Mouse (Mus musculus): ENCODE measurements around the gene Gm9736. TPM values are rescaled to one million over a fixed set of nuclear protein-coding genes. Genes with fewer than 3 reads are reported as not detected.
"Not testable (repeated sequence)": the region's sequence is repeated elsewhere in the genome, so short reads cannot be mapped to it uniquely, and the experiment has no call there.

Gene Gm9736
- polyA plus RNA-seq, 1 experiment, result not detected

- Histone ChIP-seq H3K79me2 (ENCODE audit: control insufficient read depth, insufficient read depth) (no peaks in the 10 kb centered on the region), H3ac (ENCODE audit: control insufficient read depth, insufficient read length) (no peak within 1 kb of the TSS), H3K27me3 (ENCODE audit: control insufficient read depth, insufficient read depth, insufficient read length) (no peaks in the 10 kb centered on the region), H3K4me2 (ENCODE audit: low read depth) (no peak within 1 kb of the TSS), H3K36me3 (ENCODE audit: control insufficient read depth, insufficient read depth) (no peaks in the 10 kb centered on the region), H3K4me3 (no peak within 1 kb of the TSS)
- TF ChIP-seq USF1 (IDR thresholded peaks at IDR 0.05; ENCODE audit: low read depth) (no peak), MAX (IDR thresholded peaks at IDR 0.05; ENCODE audit: low read depth) (no peak), SRF (IDR thresholded peaks at IDR 0.05; ENCODE audit: control insufficient read depth, insufficient read length, low read depth) (no peak), TCF12 (IDR thresholded peaks at IDR 0.05; ENCODE audit: insufficient read depth, poor library complexity, severe bottlenecking) (no peak), REST (IDR thresholded peaks at IDR 0.05; ENCODE audit: insufficient read depth, insufficient read length) (no peak), CEBPB (IDR thresholded peaks at IDR 0.05; ENCODE audit: insufficient read depth, poor library complexity, severe bottlenecking) (no peak), MYOG (IDR thresholded peaks at IDR 0.05; ENCODE audit: control insufficient read depth in 1 of 3, insufficient read depth in 1 of 3, insufficient read length in 2 of 3, low read depth in 2 of 3) (no peak), TCF3 (IDR thresholded peaks at IDR 0.05; ENCODE audit: insufficient read length, low read depth) (no peak), MYOD1 (IDR thresholded peaks at IDR 0.05; ENCODE audit: control insufficient read depth in 1 of 3, insufficient read length in 2 of 3, low read depth in 2 of 3) (no peak), E2F4 (IDR thresholded peaks at IDR 0.05; ENCODE audit: insufficient read depth) (no peak), POLR2AphosphoS2 (IDR thresholded peaks at IDR 0.05; ENCODE audit: insufficient read length, low read depth) (no peak), POLR2A (IDR thresholded peaks at IDR 0.05; ENCODE audit: insufficient read length, low read depth) (no peak)
Observed at GRCm38 (mm10) chr10:77715507-77715906, 35.6 kb downstream of the Gm9736 start, which contains the start of gene Gm10142. Gm10142 (plus strand) TSS chr10:77715807.

GRCm38 (mm10) chr10:77713734-77714133 is 37.4 kb downstream of the Gm9736 start:
- TF ChIP-seq SRF (IDR thresholded peaks at IDR 0.05; ENCODE audit: control insufficient read depth, insufficient read length, low read depth) (no peak), TCF3 (IDR thresholded peaks at IDR 0.05; ENCODE audit: insufficient read length, low read depth) (no peak), MAX (IDR thresholded peaks at IDR 0.05; ENCODE audit: low read depth) (no peak), MYOD1 (IDR thresholded peaks at IDR 0.05; ENCODE audit: control insufficient read depth in 1 of 3, insufficient read length in 2 of 3, low read depth in 2 of 3) (no peak), USF1 (IDR thresholded peaks at IDR 0.05; ENCODE audit: low read depth) (no peak), POLR2A (IDR thresholded peaks at IDR 0.05; ENCODE audit: insufficient read length, low read depth) (no peak), POLR2AphosphoS2 (IDR thresholded peaks at IDR 0.05; ENCODE audit: insufficient read length, low read depth) (no peak), CEBPB (IDR thresholded peaks at IDR 0.05; ENCODE audit: insufficient read depth, poor library complexity, severe bottlenecking) (no peak)
- Histone ChIP-seq H3ac (ENCODE audit: control insufficient read depth, insufficient read length) (no peak overlapping the region), H3K36me3 (ENCODE audit: control insufficient read depth, insufficient read depth) (no peaks in the 10 kb centered on the region), H3K4me2 (ENCODE audit: low read depth) (no peak overlapping the region), H3K79me2 (ENCODE audit: control insufficient read depth, insufficient read depth) (no peaks in the 10 kb centered on the region), H3K4me3 (no peak overlapping the region), H3K27me3 (ENCODE audit: control insufficient read depth, insufficient read depth, insufficient read length) (no peaks in the 10 kb centered on the region)

GRCm38 (mm10) chr10:77711157-77711556 is 40.0 kb downstream of the Gm9736 start, which contains the start of gene Gm10024:
Gm10024 (plus strand) TSS chr10:77711457.
- not testable (repeated sequence) for H3K36me3 ChIP-seq (ENCODE audit: control insufficient read depth, insufficient read depth)

GRCm38 (mm10) chr10:77709831-77710230 is 41.3 kb downstream of the Gm9736 start:
- Histone ChIP-seq H3K36me3 (ENCODE audit: control insufficient read depth, insufficient read depth) (no peaks in the 10 kb centered on the region), H3K4me3 (no peak overlapping the region), H3K79me2 (ENCODE audit: control insufficient read depth, insufficient read depth) (no peaks in the 10 kb centered on the region), H3K4me2 (ENCODE audit: low read depth) (no peak overlapping the region), H3K27me3 (ENCODE audit: control insufficient read depth, insufficient read depth, insufficient read length) (no peaks in the 10 kb centered on the region), H3ac (ENCODE audit: control insufficient read depth, insufficient read length) (no peak overlapping the region)
- TF ChIP-seq POLR2AphosphoS2 (IDR thresholded peaks at IDR 0.05; ENCODE audit: insufficient read length, low read depth) (no peak), TCF12 (IDR thresholded peaks at IDR 0.05; ENCODE audit: insufficient read depth, poor library complexity, severe bottlenecking) (no peak), E2F4 (IDR thresholded peaks at IDR 0.05; ENCODE audit: insufficient read depth) (no peak), CEBPB (IDR thresholded peaks at IDR 0.05; ENCODE audit: insufficient read depth, poor library complexity, severe bottlenecking) (no peak), REST (IDR thresholded peaks at IDR 0.05; ENCODE audit: insufficient read depth, insufficient read length) (no peak), TCF3 (IDR thresholded peaks at IDR 0.05; ENCODE audit: insufficient read length, low read depth) (no peak), MAX (IDR thresholded peaks at IDR 0.05; ENCODE audit: low read depth) (no peak), SRF (IDR thresholded peaks at IDR 0.05; ENCODE audit: control insufficient read depth, insufficient read length, low read depth) (no peak), POLR2A (IDR thresholded peaks at IDR 0.05; ENCODE audit: insufficient read length, low read depth) (no peak), USF1 (IDR thresholded peaks at IDR 0.05; ENCODE audit: low read depth) (no peak), MYOD1 (IDR thresholded peaks at IDR 0.05; ENCODE audit: control insufficient read depth in 1 of 3, insufficient read length in 2 of 3, low read depth in 2 of 3) (no peak)

More at GRCm38 (mm10) chr10:77711157-77711556, 40.0 kb downstream of the Gm9736 start, which contains the start of gene Gm10024:
- H3ac ChIP-seq (ENCODE audit: control insufficient read depth, insufficient read length); H3K4me2 ChIP-seq (ENCODE audit: low read depth); H3K4me3 ChIP-seq; H3K79me2 ChIP-seq (ENCODE audit: control insufficient read depth, insufficient read depth); H3K27me3 ChIP-seq (ENCODE audit: control insufficient read depth, insufficient read depth, insufficient read length): not testable (repeated sequence)

- H3K27me3 ChIP-seq (ENCODE audit: control insufficient read depth, insufficient read depth, insufficient read length), result no peaks in the 10 kb centered on the region
- H3K4me3 ChIP-seq, result no peak within 1 kb of the TSS
- no peak within 1 kb of the TSS for H3ac ChIP-seq (ENCODE audit: control insufficient read depth, insufficient read length)
- H3K4me2 ChIP-seq (ENCODE audit: low read depth), result no peak within 1 kb of the TSS
- no peak for TF ChIP-seq REST (IDR thresholded peaks at IDR 0.05; ENCODE audit: insufficient read depth, insufficient read length)
- TF ChIP-seq E2F4 (IDR thresholded peaks at IDR 0.05; ENCODE audit: insufficient read depth), result no peak
- TF ChIP-seq USF1 (IDR thresholded peaks at IDR 0.05; ENCODE audit: low read depth), result no peak
- TF ChIP-seq MYOG (IDR thresholded peaks at IDR 0.05; ENCODE audit: control insufficient read depth in 1 of 3, insufficient read depth in 1 of 3, insufficient read length in 2 of 3, low read depth in 2 of 3), result no peak
- H3K79me2 ChIP-seq (ENCODE audit: control insufficient read depth, insufficient read depth), result no peaks in the 10 kb centered on the region
- H3K36me3 ChIP-seq (ENCODE audit: control insufficient read depth, insufficient read depth), result no peaks in the 10 kb centered on the region
Observed at GRCm38 (mm10) chr10:77706326-77706725, 44.8 kb downstream of the Gm9736 start, which contains the start of gene Gm10272. Gm10272 (plus strand) TSS chr10:77706626.

Other genes with a start within 250 kb of the Gm9736 start
- gene Fam207a, start 235.6 kb downstream of the Gm9736 start, polyA plus RNA-seq (2012; fragmentation: generic; extraction: Trizol), result 34.4 TPM
- gene Itgb2, start 221.1 kb downstream of the Gm9736 start, polyA plus RNA-seq (2012; fragmentation: generic; extraction: Trizol), result 1.3 TPM
- gene Pttg1ip, start 169.6 kb downstream of the Gm9736 start, polyA plus RNA-seq (2012; fragmentation: generic; extraction: Trizol), result 237 TPM
- 127 TPM for gene Sumo3, start 145.3 kb downstream of the Gm9736 start, polyA plus RNA-seq (2012; fragmentation: generic; extraction: Trizol)
- 8.8 TPM for gene Gm49325, start 145.2 kb downstream of the Gm9736 start, polyA plus RNA-seq (2012; fragmentation: generic; extraction: Trizol)
- gene Ube2g2, start 129.1 kb downstream of the Gm9736 start, polyA plus RNA-seq (2012; fragmentation: generic; extraction: Trizol), result 181 TPM
- gene Tspear, start 64.8 kb downstream of the Gm9736 start, polyA plus RNA-seq (2012; fragmentation: generic; extraction: Trizol), result not detected
- not detected for gene Gm19402, start 60.6 kb downstream of the Gm9736 start, polyA plus RNA-seq (2012; fragmentation: generic; extraction: Trizol)
- not detected for gene Gm9508, start 54.1 kb downstream of the Gm9736 start, polyA plus RNA-seq (2012; fragmentation: generic; extraction: Trizol)
- gene Gm10272, start 44.7 kb downstream of the Gm9736 start, polyA plus RNA-seq (2012; fragmentation: generic; extraction: Trizol), result not detected
- gene Gm10024, start 39.9 kb downstream of the Gm9736 start, polyA plus RNA-seq (2012; fragmentation: generic; extraction: Trizol), result not detected
- not detected for gene Gm10142, start 35.5 kb downstream of the Gm9736 start, polyA plus RNA-seq (2012; fragmentation: generic; extraction: Trizol)
- not detected for gene Krtap12-1, start 30.8 kb downstream of the Gm9736 start, polyA plus RNA-seq (2012; fragmentation: generic; extraction: Trizol)
- gene Gm10100, start 24.9 kb downstream of the Gm9736 start, polyA plus RNA-seq (2012; fragmentation: generic; extraction: Trizol), result not detected
- not detected for gene Gm18596, start 8.7 kb downstream of the Gm9736 start, polyA plus RNA-seq (2012; fragmentation: generic; extraction: Trizol)
- not detected for gene Gm3233, start 8.3 kb upstream of the Gm9736 start, polyA plus RNA-seq (2012; fragmentation: generic; extraction: Trizol)
- not detected for gene Gm3238, start 20.0 kb upstream of the Gm9736 start, polyA plus RNA-seq (2012; fragmentation: generic; extraction: Trizol)
- gene Gm7138, start 25.6 kb upstream of the Gm9736 start, polyA plus RNA-seq (2012; fragmentation: generic; extraction: Trizol), result not detected
- gene Gm3250, start 31.2 kb upstream of the Gm9736 start, polyA plus RNA-seq (2012; fragmentation: generic; extraction: Trizol), result not detected
- not detected for gene Gm7137, start 36.8 kb upstream of the Gm9736 start, polyA plus RNA-seq (2012; fragmentation: generic; extraction: Trizol)
- gene Gm9639, start 43.7 kb upstream of the Gm9736 start, polyA plus RNA-seq (2012; fragmentation: generic; extraction: Trizol), result not detected
- gene Gm19668, start 47.8 kb upstream of the Gm9736 start, polyA plus RNA-seq (2012; fragmentation: generic; extraction: Trizol), result not detected
- not detected for gene Gm9507, start 60.5 kb upstream of the Gm9736 start, polyA plus RNA-seq (2012; fragmentation: generic; extraction: Trizol)
- gene Gm2696, start 63.3 kb upstream of the Gm9736 start, polyA plus RNA-seq (2012; fragmentation: generic; extraction: Trizol), result not detected
- not detected for gene Krtap10-4, start 75.7 kb upstream of the Gm9736 start, polyA plus RNA-seq (2012; fragmentation: generic; extraction: Trizol)
- not detected for gene Krtap10-10, start 84.6 kb upstream of the Gm9736 start, polyA plus RNA-seq (2012; fragmentation: generic; extraction: Trizol)
- not detected for gene Gm36176, start 95.4 kb upstream of the Gm9736 start, polyA plus RNA-seq (2012; fragmentation: generic; extraction: Trizol)
- gene Gm10318, start 101.5 kb upstream of the Gm9736 start, polyA plus RNA-seq (2012; fragmentation: generic; extraction: Trizol), result not detected
- not detected for gene Gm3285, start 110.6 kb upstream of the Gm9736 start, polyA plus RNA-seq (2012; fragmentation: generic; extraction: Trizol)
- 0.01 TPM for gene Lrrc3, start 151.2 kb upstream of the Gm9736 start, polyA plus RNA-seq (2012; fragmentation: generic; extraction: Trizol)
- gene Trpm2, start 219.2 kb upstream of the Gm9736 start, polyA plus RNA-seq (2012; fragmentation: generic; extraction: Trizol), result not detected
- 12.8 TPM for gene 1810043G02Rik, start 227.2 kb upstream of the Gm9736 start, polyA plus RNA-seq (2012; fragmentation: generic; extraction: Trizol)

Measured in myocyte (in vitro differentiated cells).